Mouse (Mus musculus) midbrain, embryonic 11.5 days (tissue): ENCODE data around the gene Crym. TPM values are rescaled to one million over a fixed set of nuclear protein-coding genes. Genes with fewer than 3 reads are reported as not detected.
A peak's percentile ranks its signal among the peaks of the same experiment; 100 is the strongest.

Experiments
- ATAC-seq: fragments of 200-750 bp; cut with Nextera tagmentation; 2 replicates; pipeline ENCODE4 v1.8.0; 2017; ENCODE audit warnings: moderate TSS enrichment, moderate library complexity; ENCODE audit not compliant: low FRiP score
- DNase-seq: peaks from one replicate; pipeline ENCODE4 v3.0.0; 2015; ENCODE audit warnings: low spot score; ENCODE audit errors: missing footprints
- H3K27ac ChIP-seq: fragments of 300-500 bp; sonication (generic); 2 replicates; pipeline ENCODE4 v1.5.1; 2014; ENCODE audit warnings: low read depth, low read length
- H3K27me3 ChIP-seq: fragments of 300-500 bp; sonication (generic); 2 replicates; pipeline ENCODE4 v1.6.1; 2014; ENCODE audit warnings: mild to moderate bottlenecking, low read length, moderate library complexity, mixed read lengths; ENCODE audit not compliant: control insufficient read depth, insufficient read depth
- H3K36me3 ChIP-seq: fragments of 300-500 bp; sonication (generic); 2 replicates; pipeline ENCODE4 v1.6.1; 2014; ENCODE audit warnings: mild to moderate bottlenecking, low read length, moderate library complexity, mixed read lengths; ENCODE audit not compliant: control insufficient read depth, insufficient read depth
- H3K4me1 ChIP-seq: fragments of 300-500 bp; sonication (generic); 2 replicates; pipeline ENCODE4 v1.6.1; 2014; ENCODE audit warnings: low read length; ENCODE audit not compliant: control insufficient read depth, insufficient read depth
- H3K4me2 ChIP-seq: fragments of 300-500 bp; sonication (generic); 2 replicates; pipeline ENCODE4 v1.6.1; 2014; ENCODE audit warnings: mild to moderate bottlenecking, moderate library complexity
- H3K4me3 ChIP-seq: fragments of 300-500 bp; sonication (generic); 2 replicates; pipeline ENCODE4 v1.5.1; 2014; ENCODE audit warnings: low read depth, low read length
- H3K9ac ChIP-seq: fragments of 300-500 bp; sonication (generic); 2 replicates; pipeline ENCODE4 v1.6.1; 2014; ENCODE audit warnings: low read length
- H3K9me3 ChIP-seq: fragments of 300-500 bp; sonication (generic); 2 replicates; pipeline ENCODE4 v1.6.1; 2016; ENCODE audit warnings: low read length; ENCODE audit not compliant: control insufficient read depth
- WGBS: fragments of 180-500 bp; shearing (Covaris S2); extraction: QIAGEN DNeasy Blood & Tissue Kit; methylation state at CpG from one replicate; pipeline ENCODE4 v1.1.7; 2014; 5-methylcytosine and 5-hydroxymethylcytosine counted together
- polyA plus RNA-seq: library from polyadenylated mRNA; unstranded; fragments of >200 nt; fragmentation: Nextera tagmentation; extraction: Ambion mirVana; gene quantifications from 2 replicates; pipeline ENCODE4 v1.2.1, GENCODE M21; 2014

The Crym gene
- polyA plus RNA-seq, 1 experiment from 2014 or later, result 27.3 TPM

GRCm38 (mm10) chr7:120174723-120175504 lies 27.0 kb downstream of the Crym start:
- Histone ChIP-seq H3K9ac (no peak overlapping the region), H3K36me3 (no peaks in the 10 kb centered on the region), H3K27ac (no peak overlapping the region), H3K27me3 (no peaks in the 10 kb centered on the region), H3K4me2 (no peak overlapping the region), H3K9me3 (no peaks in the 10 kb centered on the region), H3K4me1 (no peaks in the 10 kb centered on the region), H3K4me3 (no peak overlapping the region)
- DNase-seq, result no peak
- 85% methylated on average over 11 of the region's 11 CpGs for WGBS
- no peak for ATAC-seq

- DNase-seq (no peak), ATAC-seq (no peak)
- WGBS, result 87% methylated on average over 10 of the region's 10 CpGs
- H3K27ac ChIP-seq, result no peak within 1 kb of the TSS
- no peak within 1 kb of the TSS for H3K4me3 ChIP-seq
- no peak within 1 kb of the TSS for H3K9ac ChIP-seq
- no peaks in the 10 kb centered on the region for H3K4me1 ChIP-seq
- H3K4me2 ChIP-seq, result no peak within 1 kb of the TSS
- H3K36me3 ChIP-seq, result no peaks in the 10 kb centered on the region
- H3K27me3 ChIP-seq, result no peaks in the 10 kb centered on the region
- H3K9me3 ChIP-seq, result no peaks in the 10 kb centered on the region
Observed at GRCm38 (mm10) chr7:120173603-120174244, 28.2 kb downstream of the Crym start, which contains the start of gene Anks4b. Gene Anks4b (plus strand): TSS chr7:120173858.

- 93% methylated on average over 1 of the region's 1 CpGs for WGBS
- ATAC-seq (no peak), DNase-seq (no peak)
- Histone ChIP-seq H3K4me2 (no peak overlapping the region), H3K9ac (no peak overlapping the region), H3K4me1 (no peaks in the 10 kb centered on the region), H3K36me3 (no peaks in the 10 kb centered on the region), H3K27me3 (no peaks in the 10 kb centered on the region), H3K27ac (no peak overlapping the region), H3K4me3 (no peak overlapping the region), H3K9me3 (no peaks in the 10 kb centered on the region)
Observed at GRCm38 (mm10) chr7:120172188-120172700, 29.7 kb downstream of the Crym start.

- WGBS, result 88% methylated on average over 11 of the region's 11 CpGs
- peak; percentile 6 for DNase-seq
- H3K9me3 ChIP-seq, result no peaks in the 10 kb centered on the region
Observed at GRCm38 (mm10) chr7:120163581-120164251, 38.2 kb downstream of the Crym start.

GRCm38 (mm10) chr7:120158121-120158613 lies 43.7 kb downstream of the Crym start:
- no peak overlapping the region for H3K4me2 ChIP-seq
- no peak; the same call in 1 of the 2 replicates for ATAC-seq
- H3K27ac ChIP-seq, result no peak overlapping the region
- H3K9ac ChIP-seq, result no peak overlapping the region
- peaks cover 6% of the 10 kb centered on the region; the same call in 1 of the 2 replicates for H3K4me1 ChIP-seq
- no peaks in the 10 kb centered on the region; the same call in 1 of the 2 replicates for H3K27me3 ChIP-seq
- 33% methylated on average over 4 of the region's 4 CpGs for WGBS
- no peak for DNase-seq
- H3K36me3 ChIP-seq, result no peaks in the 10 kb centered on the region
- no peaks in the 10 kb centered on the region for H3K9me3 ChIP-seq
- H3K4me3 ChIP-seq, result no peak overlapping the region

More at GRCm38 (mm10) chr7:120163581-120164251, 38.2 kb downstream of the Crym start:
- Histone ChIP-seq H3K4me3 (no peak overlapping the region), H3K4me2 (no peak overlapping the region), H3K9ac (no peak overlapping the region), H3K27me3 (no peaks in the 10 kb centered on the region; the same call in 1 of the 2 replicates), H3K27ac (no peak overlapping the region), H3K36me3 (no peaks in the 10 kb centered on the region), H3K4me1 (no peaks in the 10 kb centered on the region)
- no peak for ATAC-seq

- Histone ChIP-seq H3K4me1 (peaks cover 6% of the 10 kb centered on the region; the same call in 1 of the 2 replicates), H3K4me3 (no peak overlapping the region), H3K4me2 (no peak overlapping the region), H3K27me3 (no peaks in the 10 kb centered on the region; the same call in 1 of the 2 replicates), H3K9me3 (no peaks in the 10 kb centered on the region), H3K27ac (no peak overlapping the region), H3K36me3 (no peaks in the 10 kb centered on the region), H3K9ac (no peak overlapping the region)
- 36% methylated on average over 5 of the region's 5 CpGs for WGBS
- peak; percentile 83 for DNase-seq
- ATAC-seq, result peak; percentile 74
Observed at GRCm38 (mm10) chr7:120157575-120158061, 44.3 kb downstream of the Crym start.

- H3K4me1 ChIP-seq, result peaks cover 6% of the 10 kb centered on the region; the same call in 1 of the 2 replicates
- H3K4me3 ChIP-seq, result no peak overlapping the region
- no peak overlapping the region for H3K4me2 ChIP-seq
- 44% methylated on average over 2 of the region's 2 CpGs for WGBS
- ATAC-seq (no peak), DNase-seq (no peak)
- H3K36me3 ChIP-seq, result no peaks in the 10 kb centered on the region
- H3K27me3 ChIP-seq, result no peaks in the 10 kb centered on the region; the same call in 1 of the 2 replicates
- H3K27ac ChIP-seq, result no peak overlapping the region
- no peak overlapping the region for H3K9ac ChIP-seq
- H3K9me3 ChIP-seq, result no peaks in the 10 kb centered on the region
Observed at GRCm38 (mm10) chr7:120156841-120157409, 45.0 kb downstream of the Crym start.

- WGBS, result 84% methylated on average over 2 of the region's 2 CpGs
- DNase-seq (no peak), ATAC-seq (no peak)
- Histone ChIP-seq H3K4me2 (no peak overlapping the region), H3K4me1 (no peaks in the 10 kb centered on the region), H3K27me3 (no peaks in the 10 kb centered on the region), H3K36me3 (no peaks in the 10 kb centered on the region), H3K4me3 (no peak overlapping the region), H3K9me3 (no peaks in the 10 kb centered on the region), H3K27ac (no peak overlapping the region), H3K9ac (no peak overlapping the region)
Observed at GRCm38 (mm10) chr7:120150898-120151297, 51.0 kb downstream of the Crym start.
